Mouse (Mus musculus): ENCODE data around the gene Synm. TPM values are rescaled to one million over a fixed set of nuclear protein-coding genes. Genes with fewer than 3 reads are reported as not detected.

Gene Synm
- total RNA-seq, 1 experiment, result 2.1 TPM

GRCm38 (mm10) chr7:67758858-67759628, 499 bp downstream of the Synm start:
- no peak for TF ChIP-seq CHD2 (IDR thresholded peaks at IDR 0.05; ENCODE audit: low read depth, low read length)
- TF ChIP-seq ZC3H11A (IDR thresholded peaks at IDR 0.05; ENCODE audit: borderline replicate concordance, low read depth, low read length), result no peak
- TF ChIP-seq MAFK (IDR thresholded peaks at IDR 0.05; ENCODE audit: insufficient read depth, low read depth, low read length), result no peak
- no peak for TF ChIP-seq ZNF384 (IDR thresholded peaks at IDR 0.05; ENCODE audit: low read depth, low read length)
- no peak for TF ChIP-seq HCFC1 (IDR thresholded peaks at IDR 0.05; ENCODE audit: borderline replicate concordance, insufficient read depth, low read length)
- Histone ChIP-seq H3K4me3 (ENCODE audit: insufficient read depth in 1 of 2, low read depth in 1 of 2, low read length in 2 of 2, poor library complexity in 1 of 2, severe bottlenecking in 1 of 2) (peak overlapping the region; percentile 51 to 84), H3K27ac (ENCODE audit: insufficient read depth, low read depth, low read length, poor library complexity, severe bottlenecking) (no peak overlapping the region), H3K4me1 (ENCODE audit: control insufficient read depth in 2 of 2, insufficient read depth in 2 of 2, low read length in 2 of 2, poor library complexity in 1 of 2) (no peaks in the 10 kb centered on the region), H3K9me3 (ENCODE audit: control insufficient read depth, insufficient read depth, low read depth, low read length) (no peaks in the 10 kb centered on the region), H3K36me3 (ENCODE audit: control insufficient read depth, insufficient read depth, low read length, poor library complexity, severe bottlenecking) (no peaks in the 10 kb centered on the region), H3K9ac (ENCODE audit: insufficient read depth, low read depth, low read length, poor library complexity, severe bottlenecking) (peak overlapping the region; percentile 68)
- DNase-seq (ENCODE audit: low read depth, low spot score), result peak; percentile 61
- in situ Hi-C loops (cut with MboI; ENCODE audit: low sequenced_read_pairs in 2 of 2, unreplicated experiment in 2 of 2), result no loop called here

DNA sequence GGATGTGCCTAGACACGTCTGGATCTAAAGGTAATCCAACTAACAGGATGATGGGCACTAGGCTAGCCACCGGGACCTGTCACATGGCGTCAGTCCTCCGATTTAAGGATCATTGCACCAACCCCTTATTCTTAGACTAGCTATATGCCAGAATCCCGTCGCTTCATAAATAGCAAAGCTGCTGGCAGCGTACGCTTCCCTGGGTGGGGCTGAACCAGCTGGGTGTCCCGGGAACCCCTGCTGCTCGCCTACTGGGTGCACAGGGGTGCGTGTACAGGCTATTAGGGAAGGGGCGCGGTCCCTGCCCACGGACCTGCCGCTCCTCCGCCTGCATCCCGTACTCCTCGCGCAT, 1.1 kb downstream of the Synm start:
- no peaks in the 10 kb centered on the region for H3K9me3 ChIP-seq (ENCODE audit: control insufficient read depth, insufficient read depth, low read depth, low read length)
- no peaks in the 10 kb centered on the region for H3K36me3 ChIP-seq (ENCODE audit: control insufficient read depth, insufficient read depth, low read length, poor library complexity, severe bottlenecking)
- TF ChIP-seq MAFK (IDR thresholded peaks at IDR 0.05; ENCODE audit: insufficient read depth, low read depth, low read length), result no peak
- TF ChIP-seq HCFC1 (IDR thresholded peaks at IDR 0.05; ENCODE audit: borderline replicate concordance, insufficient read depth, low read length), result no peak
- TF ChIP-seq CHD2 (IDR thresholded peaks at IDR 0.05; ENCODE audit: low read depth, low read length), result no peak
- no peak for TF ChIP-seq ZNF384 (IDR thresholded peaks at IDR 0.05; ENCODE audit: low read depth, low read length)
- TF ChIP-seq ZC3H11A (IDR thresholded peaks at IDR 0.05; ENCODE audit: borderline replicate concordance, low read depth, low read length), result no peak
- peak overlapping the region; percentile 51 to 84 for H3K4me3 ChIP-seq (ENCODE audit: insufficient read depth in 1 of 2, low read depth in 1 of 2, low read length in 2 of 2, poor library complexity in 1 of 2, severe bottlenecking in 1 of 2)
- peak overlapping the region; percentile 68 for H3K9ac ChIP-seq (ENCODE audit: insufficient read depth, low read depth, low read length, poor library complexity, severe bottlenecking)
- H3K4me1 ChIP-seq (ENCODE audit: control insufficient read depth in 2 of 2, insufficient read depth in 2 of 2, low read length in 2 of 2, poor library complexity in 1 of 2), result no peaks in the 10 kb centered on the region
- in situ Hi-C loops (cut with MboI; ENCODE audit: low sequenced_read_pairs in 2 of 2, unreplicated experiment in 2 of 2), result no loop called here
- no peak overlapping the region for H3K27ac ChIP-seq (ENCODE audit: insufficient read depth, low read depth, low read length, poor library complexity, severe bottlenecking)
- peak; percentile 19 for DNase-seq (ENCODE audit: low read depth, low spot score)

DNA sequence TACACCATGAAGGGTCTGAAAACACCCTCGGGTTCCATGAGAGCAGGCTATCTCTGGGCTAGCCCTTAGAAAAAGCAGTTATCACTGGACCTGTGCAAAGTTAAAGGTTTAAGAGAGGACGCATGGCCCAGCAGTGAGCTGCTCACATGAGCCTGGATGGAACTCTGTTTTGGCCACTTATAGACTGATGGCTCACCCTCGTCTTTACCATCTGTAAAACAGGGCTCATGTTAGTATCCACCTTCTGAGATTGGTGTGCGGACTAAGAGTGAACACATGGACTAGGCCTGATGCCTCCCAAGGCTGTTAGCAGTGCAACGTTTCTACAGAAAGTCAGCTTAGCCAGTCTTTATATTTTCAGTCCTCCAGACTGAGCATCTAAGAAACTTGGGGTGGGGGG, 2.9 kb downstream of the Synm start:
- Histone ChIP-seq H3K4me3 (ENCODE audit: insufficient read depth in 1 of 2, low read depth in 1 of 2, low read length in 2 of 2, poor library complexity in 1 of 2, severe bottlenecking in 1 of 2) (no peak overlapping the region), H3K36me3 (ENCODE audit: control insufficient read depth, insufficient read depth, low read length, poor library complexity, severe bottlenecking) (no peaks in the 10 kb centered on the region), H3K9ac (ENCODE audit: insufficient read depth, low read depth, low read length, poor library complexity, severe bottlenecking) (no peak overlapping the region), H3K4me1 (ENCODE audit: control insufficient read depth in 2 of 2, insufficient read depth in 2 of 2, low read length in 2 of 2, poor library complexity in 1 of 2) (no peaks in the 10 kb centered on the region), H3K9me3 (ENCODE audit: control insufficient read depth, insufficient read depth, low read depth, low read length) (no peaks in the 10 kb centered on the region), H3K27ac (ENCODE audit: insufficient read depth, low read depth, low read length, poor library complexity, severe bottlenecking) (no peak overlapping the region)
- DNase-seq (ENCODE audit: low read depth, low spot score), result no peak
- in situ Hi-C loops (cut with MboI; ENCODE audit: low sequenced_read_pairs in 2 of 2, unreplicated experiment in 2 of 2), result no loop called here
- TF ChIP-seq CHD2 (IDR thresholded peaks at IDR 0.05; ENCODE audit: low read depth, low read length) (no peak), MAFK (IDR thresholded peaks at IDR 0.05; ENCODE audit: insufficient read depth, low read depth, low read length) (no peak), ZNF384 (IDR thresholded peaks at IDR 0.05; ENCODE audit: low read depth, low read length) (no peak), HCFC1 (IDR thresholded peaks at IDR 0.05; ENCODE audit: borderline replicate concordance, insufficient read depth, low read length) (no peak), ZC3H11A (IDR thresholded peaks at IDR 0.05; ENCODE audit: borderline replicate concordance, low read depth, low read length) (no peak)

GRCm38 (mm10) chr7:67755366-67755765, 4.2 kb downstream of the Synm start:
- no peak overlapping the region for H3K9ac ChIP-seq (ENCODE audit: insufficient read depth, low read depth, low read length, poor library complexity, severe bottlenecking)

More at GRCm38 (mm10) chr7:67755366-67755765, 4.2 kb downstream of the Synm start:
- no peak overlapping the region for H3K27ac ChIP-seq (ENCODE audit: insufficient read depth, low read depth, low read length, poor library complexity, severe bottlenecking)
- no peaks in the 10 kb centered on the region for H3K4me1 ChIP-seq (ENCODE audit: control insufficient read depth in 2 of 2, insufficient read depth in 2 of 2, low read length in 2 of 2, poor library complexity in 1 of 2)
- H3K36me3 ChIP-seq (ENCODE audit: control insufficient read depth, insufficient read depth, low read length, poor library complexity, severe bottlenecking), result 0 out of 2 replicates have a peak, but pooled peaks cover 1% of the 10 kb centered on the region
- TF ChIP-seq HCFC1 (IDR thresholded peaks at IDR 0.05; ENCODE audit: borderline replicate concordance, insufficient read depth, low read length) (no peak), CHD2 (IDR thresholded peaks at IDR 0.05; ENCODE audit: low read depth, low read length) (no peak), MAFK (IDR thresholded peaks at IDR 0.05; ENCODE audit: insufficient read depth, low read depth, low read length) (no peak), ZC3H11A (IDR thresholded peaks at IDR 0.05; ENCODE audit: borderline replicate concordance, low read depth, low read length) (no peak), ZNF384 (IDR thresholded peaks at IDR 0.05; ENCODE audit: low read depth, low read length) (no peak)
- in situ Hi-C loops (cut with MboI; ENCODE audit: low sequenced_read_pairs in 2 of 2, unreplicated experiment in 2 of 2), result no loop called here
- no peak overlapping the region for H3K4me3 ChIP-seq (ENCODE audit: insufficient read depth in 1 of 2, low read depth in 1 of 2, low read length in 2 of 2, poor library complexity in 1 of 2, severe bottlenecking in 1 of 2)
- DNase-seq (ENCODE audit: low read depth, low spot score), result no peak
- no peaks in the 10 kb centered on the region for H3K9me3 ChIP-seq (ENCODE audit: control insufficient read depth, insufficient read depth, low read depth, low read length)
